Mouse (Mus musculus): Measurements from ENCODE around the gene Socs3.

- TF ChIP-seq CTCF (IDR thresholded peaks at IDR 0.05; ENCODE audit: insufficient read depth, low read depth, low read length) (no peak), POLR2A (IDR thresholded peaks at IDR 0.05; ENCODE audit: insufficient read depth, low read depth, low read length) (no peak)
These were observed 23.5 kb downstream of the Socs3 start for GRCm38 (mm10) chr11:117946195-117946979.
